Mouse (Mus musculus): Measurements from ENCODE around the gene Magoh. TPM values are rescaled to one million over a fixed set of nuclear protein-coding genes. Genes with fewer than 3 reads are reported as not detected.

The Magoh gene
- polyA plus RNA-seq, 1 experiment from 2014 or later, result 181 TPM

GRCm38 (mm10) chr4:107858995-107859394 is 20.6 kb upstream of the Magoh start:
- H3K9ac ChIP-seq (ENCODE audit: low read length), result no peak overlapping the region
- no peak overlapping the region for H3K4me3 ChIP-seq (ENCODE audit: low read length)
- H3K4me2 ChIP-seq (ENCODE audit: low read depth, low read length), result no peak overlapping the region
- no peak overlapping the region for H3K27ac ChIP-seq (ENCODE audit: low read length)
- 85% methylated on average over 7 of the region's 7 CpGs for WGBS
- no peaks in the 10 kb centered on the region for H3K4me1 ChIP-seq (replicated peaks; ENCODE audit: control insufficient read depth, insufficient read depth, low read length)
- H3K36me3 ChIP-seq (ENCODE audit: control insufficient read depth, insufficient read depth, low read length), result no peaks in the 10 kb centered on the region
- ATAC-seq (ENCODE audit: low read depth), result no peak
- H3K27me3 ChIP-seq (ENCODE audit: control insufficient read depth, insufficient read depth, low read depth, low read length), result no peaks in the 10 kb centered on the region
- H3K9me3 ChIP-seq (ENCODE audit: control insufficient read depth, low read length), result no peaks in the 10 kb centered on the region

GRCm38 (mm10) chr4:107864866-107865265 is 14.7 kb upstream of the Magoh start:
- ATAC-seq (ENCODE audit: low read depth), result no peak
- Histone ChIP-seq H3K36me3 (ENCODE audit: control insufficient read depth, insufficient read depth, low read length) (no peaks in the 10 kb centered on the region), H3K27me3 (ENCODE audit: control insufficient read depth, insufficient read depth, low read depth, low read length) (no peaks in the 10 kb centered on the region), H3K9me3 (ENCODE audit: control insufficient read depth, low read length) (no peaks in the 10 kb centered on the region), H3K9ac (ENCODE audit: low read length) (no peak overlapping the region), H3K27ac (ENCODE audit: low read length) (no peak overlapping the region), H3K4me3 (ENCODE audit: low read length) (no peak overlapping the region), H3K4me2 (ENCODE audit: low read depth, low read length) (no peak overlapping the region), H3K4me1 (replicated peaks; ENCODE audit: control insufficient read depth, insufficient read depth, low read length) (no peaks in the 10 kb centered on the region)
- 74% methylated on average over 4 of the region's 4 CpGs for WGBS

DNA sequence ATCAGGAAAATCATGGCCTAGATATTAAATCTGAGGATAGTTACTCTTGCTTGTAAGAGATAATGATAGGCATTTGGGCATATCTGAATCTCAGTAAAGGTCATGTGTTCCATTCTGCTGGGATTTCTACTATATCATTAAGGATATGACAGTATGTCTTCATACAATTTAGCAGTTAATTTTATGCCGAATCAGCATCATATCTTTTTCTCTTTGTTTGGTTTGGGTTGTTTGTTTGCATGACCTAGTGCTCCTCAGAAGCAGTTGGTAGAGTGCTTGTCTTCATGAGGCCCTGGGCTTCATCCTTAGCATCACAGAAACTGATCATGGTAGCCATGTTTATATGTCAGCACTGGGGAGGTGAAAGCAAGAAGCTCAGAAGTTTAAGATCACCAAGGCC is 2.1 kb downstream of the Magoh start:
- Histone ChIP-seq H3K9me3 (ENCODE audit: control insufficient read depth, low read length) (no peaks in the 10 kb centered on the region), H3K27me3 (ENCODE audit: control insufficient read depth, insufficient read depth, low read depth, low read length) (no peaks in the 10 kb centered on the region), H3K4me3 (ENCODE audit: low read length) (no peak overlapping the region), H3K9ac (ENCODE audit: low read length) (no peak overlapping the region), H3K27ac (ENCODE audit: low read length) (no peak overlapping the region), H3K4me1 (replicated peaks; ENCODE audit: control insufficient read depth, insufficient read depth, low read length) (peaks cover 8% of the 10 kb centered on the region), H3K36me3 (ENCODE audit: control insufficient read depth, insufficient read depth, low read length) (peaks cover 34% of the 10 kb centered on the region), H3K4me2 (ENCODE audit: low read depth, low read length) (no peak overlapping the region)
- no peak for ATAC-seq (ENCODE audit: low read depth)
- 78% methylated on average over 1 of the region's 1 CpGs for WGBS

- Histone ChIP-seq H3K4me3 (ENCODE audit: low read length) (no peak overlapping the region), H3K27ac (ENCODE audit: low read length) (no peak overlapping the region), H3K4me2 (ENCODE audit: low read depth, low read length) (no peak overlapping the region), H3K36me3 (ENCODE audit: control insufficient read depth, insufficient read depth, low read length) (peaks cover 39% of the 10 kb centered on the region), H3K9me3 (ENCODE audit: control insufficient read depth, low read length) (no peaks in the 10 kb centered on the region), H3K27me3 (ENCODE audit: control insufficient read depth, insufficient read depth, low read depth, low read length) (no peaks in the 10 kb centered on the region), H3K9ac (ENCODE audit: low read length) (no peak overlapping the region), H3K4me1 (replicated peaks; ENCODE audit: control insufficient read depth, insufficient read depth, low read length) (peaks cover 12% of the 10 kb centered on the region; the same call in 1 of the 2 replicates)
- ATAC-seq (ENCODE audit: low read depth), result no peak
- 77% methylated on average over 7 of the region's 7 CpGs for WGBS
These were observed 6.8 kb downstream of the Magoh start for GRCm38 (mm10) chr4:107886371-107886770.

DNA sequence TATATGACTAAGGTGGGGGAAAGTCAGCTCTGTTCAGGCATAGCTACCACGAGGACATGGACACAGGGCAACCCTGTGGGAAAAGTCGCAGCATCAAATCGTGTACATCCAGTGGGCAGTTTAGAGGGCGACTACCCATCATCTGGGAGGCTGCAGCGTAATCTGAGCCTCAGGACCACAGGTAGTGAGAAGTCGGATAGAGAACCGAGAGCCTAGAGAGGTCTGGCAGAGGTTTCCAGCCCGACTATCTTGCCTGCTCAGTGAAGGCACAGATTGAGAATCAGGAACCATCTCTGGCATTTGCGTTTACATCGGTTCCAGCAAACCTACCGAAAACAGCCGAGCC is 9.8 kb downstream of the Magoh start:
- H3K27ac ChIP-seq (ENCODE audit: low read length), result peak overlapping the region; percentile 90
- under 1% methylated on average over 12 of the region's 12 CpGs for WGBS
- H3K4me1 ChIP-seq (replicated peaks; ENCODE audit: control insufficient read depth, insufficient read depth, low read length), result peaks cover 12% of the 10 kb centered on the region; the same call in 1 of the 2 replicates
- H3K9ac ChIP-seq (ENCODE audit: low read length), result peak overlapping the region; percentile 80
- H3K27me3 ChIP-seq (ENCODE audit: control insufficient read depth, insufficient read depth, low read depth, low read length), result no peaks in the 10 kb centered on the region
- H3K4me3 ChIP-seq (ENCODE audit: low read length), result peak overlapping the region; percentile 66
- peak; percentile 41 for ATAC-seq (ENCODE audit: low read depth)
- no peaks in the 10 kb centered on the region for H3K9me3 ChIP-seq (ENCODE audit: control insufficient read depth, low read length)
- peaks cover 32% of the 10 kb centered on the region for H3K36me3 ChIP-seq (ENCODE audit: control insufficient read depth, insufficient read depth, low read length)
- H3K4me2 ChIP-seq (ENCODE audit: low read depth, low read length), result peak overlapping the region; percentile 84

DNA sequence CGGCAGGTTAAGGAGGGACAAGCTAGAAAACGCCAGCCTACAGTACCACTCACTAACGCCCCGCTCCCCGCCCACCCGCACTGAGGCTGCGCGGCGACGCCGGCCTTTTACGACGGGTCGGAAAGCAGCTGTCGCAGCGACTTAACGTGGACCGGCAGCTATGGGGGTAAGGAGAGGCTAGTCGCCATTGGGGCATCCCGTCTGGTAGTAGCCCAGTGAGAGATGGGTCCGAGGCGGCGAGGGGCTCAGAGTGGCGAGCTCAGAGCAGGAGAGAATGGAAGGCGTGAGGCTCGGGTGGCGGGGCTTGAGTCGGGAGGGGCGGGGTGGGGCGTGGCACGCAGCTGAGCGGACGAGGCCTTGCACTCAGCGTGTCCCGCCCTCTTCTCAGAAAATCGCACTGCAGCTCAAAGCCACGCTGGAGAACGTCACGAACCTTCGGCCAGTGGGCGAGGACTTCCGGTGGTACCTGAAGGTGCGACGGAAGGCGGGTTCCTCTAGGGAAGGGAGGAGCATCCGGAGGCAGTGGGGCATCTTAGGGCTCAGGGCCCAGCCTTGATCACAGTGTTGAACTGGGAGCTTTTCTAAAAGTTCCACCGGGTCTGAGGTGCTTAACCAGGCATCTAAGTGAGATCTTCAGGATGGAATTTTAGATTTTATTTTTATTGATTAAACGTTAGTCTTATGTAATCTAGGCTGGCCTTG is 10.3 kb downstream of the Magoh start, which contains the start of gene 0610037L13Rik:
TSS of gene 0610037L13Rik (plus strand) at position 83 of the 702 bp plus-strand sequence.
- peaks cover 30% of the 10 kb centered on the region for H3K36me3 ChIP-seq (ENCODE audit: control insufficient read depth, insufficient read depth, low read length)
- H3K4me1 ChIP-seq (replicated peaks; ENCODE audit: control insufficient read depth, insufficient read depth, low read length), result peaks cover 12% of the 10 kb centered on the region; the same call in 1 of the 2 replicates
- WGBS, result under 1% methylated on average over 48 of the region's 48 CpGs
- no peaks in the 10 kb centered on the region for H3K27me3 ChIP-seq (ENCODE audit: control insufficient read depth, insufficient read depth, low read depth, low read length)
- peak within 1 kb of the TSS; percentile 80 for H3K9ac ChIP-seq (ENCODE audit: low read length)
- H3K4me2 ChIP-seq (ENCODE audit: low read depth, low read length), result peak within 1 kb of the TSS; percentile 84
- ATAC-seq (ENCODE audit: low read depth), result peak; percentile 97
- no peaks in the 10 kb centered on the region for H3K9me3 ChIP-seq (ENCODE audit: control insufficient read depth, low read length)
- H3K4me3 ChIP-seq (ENCODE audit: low read length), result peak within 1 kb of the TSS; percentile 66
- H3K27ac ChIP-seq (ENCODE audit: low read length), result peak within 1 kb of the TSS; percentile 90

DNA sequence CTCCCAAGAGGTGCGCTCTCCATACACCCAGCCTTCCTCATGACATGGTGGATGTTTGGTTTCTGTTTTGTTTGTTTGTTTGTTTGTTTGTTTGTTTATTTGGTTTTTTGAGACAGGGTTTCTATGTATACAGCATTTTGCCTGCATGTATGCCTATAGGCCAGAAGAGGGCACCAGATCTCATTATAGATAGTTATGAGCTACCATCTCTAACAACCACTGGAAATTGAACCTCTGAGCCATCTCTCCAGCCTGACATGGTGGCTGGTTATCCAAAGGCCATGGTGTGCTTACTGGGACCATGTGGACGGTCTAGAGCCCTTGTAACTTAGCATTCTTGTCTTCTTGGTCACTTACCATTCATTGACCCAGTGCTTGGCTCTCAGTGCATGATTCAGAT is 13.1 kb downstream of the Magoh start:
- H3K36me3 ChIP-seq (ENCODE audit: control insufficient read depth, insufficient read depth, low read length), result peaks cover 25% of the 10 kb centered on the region
- H3K4me3 ChIP-seq (ENCODE audit: low read length), result no peak overlapping the region
- 77% methylated on average over 2 of the region's 2 CpGs for WGBS
- H3K4me2 ChIP-seq (ENCODE audit: low read depth, low read length), result no peak overlapping the region
- H3K27me3 ChIP-seq (ENCODE audit: control insufficient read depth, insufficient read depth, low read depth, low read length), result no peaks in the 10 kb centered on the region
- no peak for ATAC-seq (ENCODE audit: low read depth)
- peaks cover 12% of the 10 kb centered on the region; the same call in 1 of the 2 replicates for H3K4me1 ChIP-seq (replicated peaks; ENCODE audit: control insufficient read depth, insufficient read depth, low read length)
- H3K9ac ChIP-seq (ENCODE audit: low read length), result no peak overlapping the region
- no peaks in the 10 kb centered on the region for H3K9me3 ChIP-seq (ENCODE audit: control insufficient read depth, low read length)
- no peak overlapping the region for H3K27ac ChIP-seq (ENCODE audit: low read length)

- no peak overlapping the region for H3K4me3 ChIP-seq (ENCODE audit: low read length)
- H3K4me1 ChIP-seq (replicated peaks; ENCODE audit: control insufficient read depth, insufficient read depth, low read length), result no peaks in the 10 kb centered on the region
- no peaks in the 10 kb centered on the region for H3K9me3 ChIP-seq (ENCODE audit: control insufficient read depth, low read length)
- peaks cover 23% of the 10 kb centered on the region for H3K36me3 ChIP-seq (ENCODE audit: control insufficient read depth, insufficient read depth, low read length)
- no peak for ATAC-seq (ENCODE audit: low read depth)
- H3K9ac ChIP-seq (ENCODE audit: low read length), result no peak overlapping the region
- no peak overlapping the region for H3K27ac ChIP-seq (ENCODE audit: low read length)
- no peak overlapping the region for H3K4me2 ChIP-seq (ENCODE audit: low read depth, low read length)
- H3K27me3 ChIP-seq (ENCODE audit: control insufficient read depth, insufficient read depth, low read depth, low read length), result no peaks in the 10 kb centered on the region
- WGBS, result 75% methylated on average over 5 of the region's 5 CpGs
These were observed 19.8 kb downstream of the Magoh start for GRCm38 (mm10) chr4:107899211-107899927.

GRCm38 (mm10) chr4:107900206-107900605 is 20.7 kb downstream of the Magoh start:
- Histone ChIP-seq H3K27me3 (ENCODE audit: control insufficient read depth, insufficient read depth, low read depth, low read length) (no peaks in the 10 kb centered on the region), H3K36me3 (ENCODE audit: control insufficient read depth, insufficient read depth, low read length) (peaks cover 20% of the 10 kb centered on the region), H3K9ac (ENCODE audit: low read length) (no peak overlapping the region), H3K4me3 (ENCODE audit: low read length) (no peak overlapping the region), H3K4me2 (ENCODE audit: low read depth, low read length) (no peak overlapping the region), H3K9me3 (ENCODE audit: control insufficient read depth, low read length) (no peaks in the 10 kb centered on the region), H3K4me1 (replicated peaks; ENCODE audit: control insufficient read depth, insufficient read depth, low read length) (no peaks in the 10 kb centered on the region), H3K27ac (ENCODE audit: low read length) (no peak overlapping the region)
- WGBS, result 85% methylated on average over 3 of the region's 3 CpGs
- ATAC-seq (ENCODE audit: low read depth), result no peak

Data from lung, embryonic 16.5 days (tissue).